Mouse (Mus musculus) ES-Bruce4 (cell line): ENCODE data around the gene Tnfrsf12a.

Experiments used
- CTCF ChIP-seq: IDR thresholded peaks from one replicate; pipeline ENCODE4 v1.8.1; 2011; ENCODE audit warnings: low read depth, low read length
- POLR2A ChIP-seq: IDR thresholded peaks from one replicate; pipeline ENCODE4 v1.8.1; 2011; ENCODE audit warnings: low read length; ENCODE audit not compliant: insufficient read depth

GRCm38 (mm10) chr17:23674271-23674952 is 2.9 kb downstream of the Tnfrsf12a start:
- no peak for TF ChIP-seq POLR2A
- no peak for TF ChIP-seq CTCF
